Mouse (Mus musculus): Measurements from ENCODE around the gene Dtnbp1.

The Dtnbp1 gene

DNA sequence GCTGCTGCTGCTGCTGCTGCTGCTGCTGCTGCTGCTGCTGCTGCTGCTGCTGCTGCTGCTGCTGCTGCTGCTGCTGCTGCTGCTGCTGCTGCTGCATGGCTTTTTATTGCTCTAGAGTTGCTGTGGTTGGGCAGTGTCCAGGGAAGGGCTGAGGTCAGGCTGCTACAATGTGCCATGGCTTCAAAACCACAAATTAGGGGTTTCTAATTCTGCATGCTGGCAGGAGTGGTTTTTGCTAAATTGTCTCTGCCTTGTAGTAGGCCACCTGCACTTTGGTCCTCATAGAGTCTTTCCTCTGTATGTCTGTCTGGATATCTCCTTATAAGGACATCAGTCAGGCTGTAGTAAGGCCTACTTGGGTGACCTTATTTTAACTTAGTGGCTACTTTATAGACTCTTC is 98.5 kb downstream of the Dtnbp1 start:
- no peak for DNase-seq (ENCODE audit: low spot score)

GRCm38 (mm10) chr13:44902299-44902698 is 99.6 kb downstream of the Dtnbp1 start:
- DNase-seq (ENCODE audit: low spot score), result no peak

GRCm38 (mm10) chr13:44896211-44896610 is 105.7 kb downstream of the Dtnbp1 start:
- DNase-seq (ENCODE audit: low spot score), result no peak

GRCm38 (mm10) chr13:44891813-44892730 is 109.9 kb downstream of the Dtnbp1 start:
- DNase-seq (ENCODE audit: low spot score), result no peak

DNA sequence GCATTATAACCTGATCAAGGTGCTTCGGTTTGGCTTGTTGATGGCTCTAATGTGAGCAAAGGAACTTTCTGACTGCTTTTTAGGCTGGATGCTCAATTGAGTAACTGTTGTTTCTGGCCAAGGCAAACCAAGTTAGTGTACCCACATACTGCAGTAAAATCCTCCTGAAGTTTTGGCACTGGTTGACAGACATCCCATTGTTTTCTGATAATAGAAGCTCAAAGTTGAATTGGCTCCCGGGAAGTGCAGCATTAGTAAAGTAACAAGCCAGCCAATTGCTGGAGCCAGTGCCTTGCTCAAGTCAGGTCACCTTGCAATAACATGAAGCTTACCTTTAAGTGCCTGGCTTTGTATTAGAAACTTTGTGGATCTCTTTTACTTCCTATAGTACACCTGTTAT is 111.3 kb downstream of the Dtnbp1 start:
- no peak for DNase-seq (ENCODE audit: low spot score)

DNA sequence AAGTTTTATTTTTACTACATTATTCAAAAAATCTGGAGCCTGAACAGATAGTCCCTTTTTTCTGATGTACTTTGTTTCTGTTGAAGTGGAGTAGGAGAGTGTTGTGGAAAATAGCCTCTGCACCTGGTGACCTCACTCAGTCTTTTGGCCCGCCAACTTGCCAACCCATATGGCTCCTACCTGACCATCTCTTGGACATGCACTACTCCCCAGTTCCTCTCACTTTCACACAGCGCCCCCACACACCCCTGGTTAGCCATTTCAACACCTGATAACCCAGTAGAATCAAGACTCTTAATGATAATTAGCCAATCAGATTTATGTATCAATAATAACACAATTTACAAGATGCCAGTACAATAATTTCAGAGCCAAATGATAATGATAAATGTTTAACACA is 115.7 kb downstream of the Dtnbp1 start:
- no peak for DNase-seq (ENCODE audit: low spot score)

DNA sequence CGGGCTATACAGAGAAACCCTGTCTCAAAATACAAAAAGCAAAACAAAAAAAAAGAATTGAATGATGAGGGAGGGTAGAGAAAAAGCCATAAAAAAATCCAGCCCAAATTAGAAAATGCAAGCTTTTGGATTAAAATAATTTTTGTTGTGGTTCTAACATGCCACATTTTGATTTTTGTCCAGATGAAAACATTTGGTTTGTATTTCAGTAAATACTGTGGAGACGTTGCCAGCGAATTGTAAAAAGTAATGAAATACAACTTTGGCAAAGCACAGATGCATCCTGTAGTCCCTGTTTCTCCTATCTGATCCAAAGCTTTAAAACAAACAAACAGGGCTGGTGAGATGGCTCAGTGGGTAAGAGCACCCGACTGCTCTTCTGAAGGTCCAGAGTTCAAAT is 120.9 kb downstream of the Dtnbp1 start:
- DNase-seq (ENCODE audit: low spot score), result no peak

- DNase-seq (ENCODE audit: low spot score), result no peak
Measured at GRCm38 (mm10) chr13:44876799-44877198, 125.1 kb downstream of the Dtnbp1 start.

Measured in embryo, embryonic 10.5 days (tissue).